ENCODE assay signal across 9 mouse cellular contexts in the genomic region with DNA sequence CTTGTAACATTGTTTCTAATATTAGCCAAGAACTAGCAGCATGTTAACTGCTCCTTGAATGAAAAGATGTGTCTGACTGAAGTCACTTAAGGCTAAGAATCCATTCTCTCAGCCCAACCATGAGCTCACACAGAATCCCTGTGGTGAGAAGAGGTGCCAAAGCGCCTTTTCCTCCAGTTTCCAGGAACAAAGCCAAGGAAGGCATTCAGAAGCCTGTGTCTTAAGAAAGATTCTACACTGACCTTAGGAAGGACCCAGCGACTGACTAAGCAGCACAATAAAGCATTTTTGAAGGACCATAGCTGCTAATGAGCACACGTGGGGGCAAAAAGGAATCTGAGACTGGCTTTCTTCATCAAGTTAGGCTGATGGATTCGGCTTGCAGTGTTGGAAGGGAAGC. TPM values are rescaled to one million over a fixed set of nuclear protein-coding genes. Genes with fewer than 3 reads are reported as not detected.
DNase-seq lines count a peak whose midpoint lies in the region; ATAC-seq and TF ChIP-seq lines count a peak whose summit lies in the region.
"Had no signal": no experiment of that assay in that cellular context is flagged by ENCODE, and none has a peak within 500 bp of the region (broad histone marks: within the 10 kb centered on the region; RNA-seq: fewer than 3 reads in every experiment).

No protein-coding gene starts in this region.

- no peak for DNase-seq in intestine, embryonic 14.5 days (ENCODE audit: low spot score)
- DNase-seq in 3T3-L1 (ENCODE audit: low read depth, low spot score) = peak; percentile 88
- peak; percentile 76 for DNase-seq in brain, adult 2 months (ENCODE audit: low read depth, low spot score)
- DNase-seq in spleen, postnatal 4 days (ENCODE audit: low spot score in 2 of 2) = no peak
- DNase-seq in spleen, postnatal 36 days (ENCODE audit: low spot score in 2 of 2) = no peak

- 62% methylated on average over 4 of the region's 4 CpGs for WGBS in intestine, embryonic 14.5 days
- WGBS in intestine, postnatal 0 days = 69% methylated on average over 4 of the region's 4 CpGs
- WGBS in heart, embryonic 14.5 days = 51% methylated on average over 4 of the region's 4 CpGs

- TF ChIP-seq CTCF in intestine, postnatal 0 days (IDR thresholded peaks at IDR 0.05; ENCODE audit: low read depth) = no peak

- H3K4me2 ChIP-seq in intestine, embryonic 14.5 days (ENCODE audit: low read length) = no peak overlapping the region
- H3K4me2 ChIP-seq in intestine, postnatal 0 days (replicated peaks; ENCODE audit: low read depth) = no peak overlapping the region
- no peak overlapping the region for H3K4me2 ChIP-seq in heart, embryonic 14.5 days (ENCODE audit: low read length)

- no peaks in the 10 kb centered on the region for H3K9me3 ChIP-seq in intestine, embryonic 14.5 days (ENCODE audit: control insufficient read depth, low read length)
- no peaks in the 10 kb centered on the region for H3K9me3 ChIP-seq in intestine, postnatal 0 days (ENCODE audit: control insufficient read depth)
- no peaks in the 10 kb centered on the region for H3K9me3 ChIP-seq in heart, embryonic 14.5 days (ENCODE audit: control insufficient read depth, low read length)

- H3K4me1 ChIP-seq in intestine, embryonic 14.5 days (replicated peaks; ENCODE audit: control insufficient read depth, insufficient read depth, low read length) = peaks cover 6% of the 10 kb centered on the region
- H3K4me1 ChIP-seq in intestine, postnatal 0 days (replicated peaks; ENCODE audit: control insufficient read depth, insufficient read depth, low read length) = peaks cover 10% of the 10 kb centered on the region; the same call in 1 of the 2 replicates
- peaks cover 7 to 26% of the 10 kb centered on the region in 2 experiments for H3K4me1 ChIP-seq in heart, embryonic 14.5 days (ENCODE audit: control insufficient read depth in 2 of 2, insufficient read depth in 2 of 2, low read length in 2 of 2)

- H3K27me3 ChIP-seq in intestine, embryonic 14.5 days (replicated peaks; ENCODE audit: control insufficient read depth, insufficient read depth, low read length) = no peaks in the 10 kb centered on the region
- no peaks in the 10 kb centered on the region for H3K27me3 ChIP-seq in intestine, postnatal 0 days (replicated peaks; ENCODE audit: control insufficient read depth, insufficient read depth, low read length)
- no peaks in the 10 kb centered on the region for H3K27me3 ChIP-seq in heart, embryonic 14.5 days (ENCODE audit: control insufficient read depth, insufficient read depth, low read length)

- no peak overlapping the region for H3K4me3 ChIP-seq in intestine, embryonic 14.5 days (ENCODE audit: low read depth, low read length)
- H3K4me3 ChIP-seq in intestine, postnatal 0 days (ENCODE audit: low read depth, low read length) = no peak overlapping the region
- H3K4me3 ChIP-seq in heart, embryonic 14.5 days (ENCODE audit: control insufficient read depth in 1 of 2, insufficient read depth in 1 of 2, low read depth in 1 of 2, low read length in 2 of 2) = no peak overlapping the region

- no peaks in the 10 kb centered on the region for H3K36me3 ChIP-seq in intestine, embryonic 14.5 days (ENCODE audit: control insufficient read depth, insufficient read depth, low read length)
- no peaks in the 10 kb centered on the region for H3K36me3 ChIP-seq in intestine, postnatal 0 days (ENCODE audit: control insufficient read depth, insufficient read depth)
- H3K36me3 ChIP-seq in heart, embryonic 14.5 days (ENCODE audit: control insufficient read depth, insufficient read depth, low read length) = no peaks in the 10 kb centered on the region; the same call in 1 of the 2 replicates

- H3K27ac ChIP-seq in intestine, embryonic 14.5 days (ENCODE audit: low read depth) = peak overlapping the region; percentile 27; the same call in 1 of the 2 replicates
- no peak overlapping the region for H3K27ac ChIP-seq in intestine, postnatal 0 days (ENCODE audit: low read depth, low read length)
- peak overlapping the region; percentile 39 to 45; a peak in 2 of 4 replicates for H3K27ac ChIP-seq in heart, embryonic 14.5 days (replicated peaks in 1 of 2; ENCODE audit: control insufficient read depth in 1 of 2, insufficient read depth in 1 of 2, low read depth in 2 of 2, low read length in 2 of 2)
- H3K27ac ChIP-seq: macrophage had no signal

- no peak for ATAC-seq in intestine, embryonic 14.5 days (replicated peaks; ENCODE audit: low FRiP score, low TSS enrichment, low read depth)
- ATAC-seq in intestine, postnatal 0 days = no peak
- ATAC-seq in heart, embryonic 14.5 days (ENCODE audit: insufficient number of reproducible peaks, insufficient read depth, low FRiP score, low read depth) = no peak
- ATAC-seq in megakaryocyte progenitor cell, adult 5-6 weeks (replicated peaks; ENCODE audit: poor library complexity) = no peak

- no peak overlapping the region for H3K9ac ChIP-seq in intestine, embryonic 14.5 days (ENCODE audit: low read length)
- H3K9ac ChIP-seq in intestine, postnatal 0 days (ENCODE audit: low read depth, low read length) = no peak overlapping the region
- H3K9ac ChIP-seq in heart, embryonic 14.5 days (ENCODE audit: low read length) = no peak overlapping the region

RNA-seq across cellular contexts. Expression of a gene that starts 1.0 kb away (rescaled TPM):
- 29.7 and 30.4 TPM in 2 replicates for polyA plus RNA-seq in intestine, embryonic 14.5 days (2014; fragmentation: Nextera tagmentation; extraction: Ambion mirVana)
- polyA plus RNA-seq in intestine, postnatal 0 days (2015; fragmentation: Nextera tagmentation; extraction: Ambion mirVana) = 9.7 and 10.1 TPM in 2 replicates
- polyA plus RNA-seq in heart, embryonic 14.5 days (2014; fragmentation: Nextera tagmentation; extraction: Ambion mirVana) = 27.2 and 27.8 TPM in 2 replicates
- total RNA-seq in megakaryocyte progenitor cell, adult 5-6 weeks (2015) = 1.7 and 3.1 TPM in 2 replicates
- 3.3 and 3.5 TPM in 2 replicates for total RNA-seq in megakaryocyte progenitor cell, adult 5-6 weeks (2017)

Comparison
In these comparisons a context has a peak if more than half of its experiments do, and no peak if none do; other contexts are left out.
1. DNase-seq: peak in 3T3-L1 (single experiment) and brain, adult 2 months (single experiment); none in intestine, embryonic 14.5 days (single experiment), spleen, postnatal 4 days (0 of 2) and spleen, postnatal 36 days (0 of 2).